Mouse (Mus musculus): ENCODE data around the gene Ankrd16. TPM values are rescaled to one million over a fixed set of nuclear protein-coding genes. Genes with fewer than 3 reads are reported as not detected.

Ankrd16 gene
- polyA plus RNA-seq, 1 experiment from 2014 or later, result 22.4 TPM

GRCm38 (mm10) chr2:11797930-11798364, 20.3 kb downstream of the Ankrd16 start:
- H3K4me3 ChIP-seq (ENCODE audit: low read depth, low read length), result no peak overlapping the region
- H3K9me3 ChIP-seq (ENCODE audit: control insufficient read depth), result no peaks in the 10 kb centered on the region
- no peaks in the 10 kb centered on the region for H3K36me3 ChIP-seq (ENCODE audit: control insufficient read depth, insufficient read depth)
- 71% methylated on average over 5 of the region's 5 CpGs for WGBS
- TF ChIP-seq CTCF (IDR thresholded peaks at IDR 0.05; ENCODE audit: low read depth), result no peak
- H3K27ac ChIP-seq (ENCODE audit: low read depth, low read length), result no peak overlapping the region
- no peak overlapping the region for H3K9ac ChIP-seq (ENCODE audit: low read depth, low read length)
- no peaks in the 10 kb centered on the region for H3K4me1 ChIP-seq (replicated peaks; ENCODE audit: control insufficient read depth, insufficient read depth, low read length)
- ATAC-seq, result no peak
- no peaks in the 10 kb centered on the region for H3K27me3 ChIP-seq (replicated peaks; ENCODE audit: control insufficient read depth, insufficient read depth, low read length)
- H3K4me2 ChIP-seq (replicated peaks; ENCODE audit: low read depth), result no peak overlapping the region

GRCm38 (mm10) chr2:11801299-11801930, 23.7 kb downstream of the Ankrd16 start:
- H3K4me3 ChIP-seq (ENCODE audit: low read depth, low read length), result no peak overlapping the region
- no peak overlapping the region for H3K27ac ChIP-seq (ENCODE audit: low read depth, low read length)
- no peaks in the 10 kb centered on the region for H3K9me3 ChIP-seq (ENCODE audit: control insufficient read depth)
- no peak for ATAC-seq
- no peak for TF ChIP-seq CTCF (IDR thresholded peaks at IDR 0.05; ENCODE audit: low read depth)
- H3K4me2 ChIP-seq (replicated peaks; ENCODE audit: low read depth), result no peak overlapping the region
- no peaks in the 10 kb centered on the region for H3K27me3 ChIP-seq (replicated peaks; ENCODE audit: control insufficient read depth, insufficient read depth, low read length)
- no peaks in the 10 kb centered on the region for H3K36me3 ChIP-seq (ENCODE audit: control insufficient read depth, insufficient read depth)
- no peak overlapping the region for H3K9ac ChIP-seq (ENCODE audit: low read depth, low read length)
- WGBS, result 89% methylated on average over 2 of the region's 2 CpGs
- H3K4me1 ChIP-seq (replicated peaks; ENCODE audit: control insufficient read depth, insufficient read depth, low read length), result no peaks in the 10 kb centered on the region

Other genes starting within 250 kb of the Ankrd16 start
- gene Pfkfb3, start 223.8 kb upstream of the Ankrd16 start, polyA plus RNA-seq (2015; fragmentation: Nextera tagmentation; extraction: Ambion mirVana), result 12.7 and 13.4 TPM in 2 replicates
- 58.1 and 61.8 TPM in 2 replicates for gene Rbm17, start 173.7 kb upstream of the Ankrd16 start, polyA plus RNA-seq (2015; fragmentation: Nextera tagmentation; extraction: Ambion mirVana)
- gene Gm17490, start 151.6 kb upstream of the Ankrd16 start, polyA plus RNA-seq (2015; fragmentation: Nextera tagmentation; extraction: Ambion mirVana), result not detected in 2 replicates
- gene Il2ra, start 135.1 kb upstream of the Ankrd16 start, polyA plus RNA-seq (2015; fragmentation: Nextera tagmentation; extraction: Ambion mirVana), result 0.05 and 0.16 TPM in 2 replicates
- gene Il15ra, start 72.6 kb upstream of the Ankrd16 start, polyA plus RNA-seq (2015; fragmentation: Nextera tagmentation; extraction: Ambion mirVana), result 3.7 and 4.9 TPM in 2 replicates
- gene Fbh1, start 294 bp upstream of the Ankrd16 start, polyA plus RNA-seq (2015; fragmentation: Nextera tagmentation; extraction: Ambion mirVana), result 56.6 and 59.0 TPM in 2 replicates

Data from intestine, postnatal 0 days (tissue).